Mouse (Mus musculus) limb, embryonic 13.5 days (tissue): ENCODE measurements around the gene Slc39a11. TPM values are rescaled to one million over a fixed set of nuclear protein-coding genes. Genes with fewer than 3 reads are reported as not detected.

ENCODE experiments used
- ATAC-seq: fragments of 200-750 bp; cut with Nextera tagmentation; 2 replicates; pipeline ENCODE4 v1.8.0; 2017; ENCODE audit warnings: low read depth, moderate number of reproducible peaks, moderate TSS enrichment; ENCODE audit not compliant: low FRiP score
- H3K27ac ChIP-seq: fragments of 300-500 bp; sonication (generic); 2 replicates; pipeline ENCODE4 v1.5.1; 2015; ENCODE audit warnings: inconsistent platforms, mild to moderate bottlenecking, moderate library complexity
- H3K27me3 ChIP-seq: fragments of 300-500 bp; sonication (generic); 2 replicates; pipeline ENCODE4 v1.6.1; 2015; ENCODE audit warnings: mild to moderate bottlenecking, inconsistent platforms
- H3K36me3 ChIP-seq: fragments of 300-500 bp; sonication (generic); 2 replicates; pipeline ENCODE4 v1.6.1; 2015; ENCODE audit warnings: inconsistent platforms, mild to moderate bottlenecking, moderate library complexity
- H3K4me1 ChIP-seq: fragments of 300-500 bp; sonication (generic); 2 replicates; pipeline ENCODE4 v1.6.1; 2015; ENCODE audit warnings: inconsistent platforms
- H3K4me2 ChIP-seq: fragments of 300-500 bp; sonication (generic); replicated peaks from 2 replicates; pipeline ENCODE4 v1.6.1; 2015; ENCODE audit warnings: inconsistent platforms, mild to moderate bottlenecking, moderate library complexity
- H3K4me3 ChIP-seq: fragments of 300-500 bp; sonication (generic); 2 replicates; pipeline ENCODE4 v1.5.1; 2015; ENCODE audit warnings: moderate library complexity, mild to moderate bottlenecking, inconsistent platforms
- H3K9ac ChIP-seq: fragments of 300-500 bp; sonication (generic); 2 replicates; pipeline ENCODE4 v1.6.1; 2015; ENCODE audit warnings: mild to moderate bottlenecking, inconsistent platforms
- H3K9me3 ChIP-seq: fragments of 300-500 bp; sonication (generic); 2 replicates; pipeline ENCODE4 v1.6.1; 2016; ENCODE audit warnings: inconsistent platforms
- whole genome bisulfite sequencing: fragments of 180-500 bp; shearing (Covaris S2); methylation state at CpG from one replicate; pipeline ENCODE4 v1.1.7; 2015; 5-methylcytosine and 5-hydroxymethylcytosine counted together
- polyA plus RNA-seq: library from polyadenylated mRNA; unstranded; fragments of >200 nt; fragmentation: Nextera tagmentation; extraction: Ambion mirVana; gene quantifications from 2 replicates; pipeline ENCODE4 v1.2.1, GENCODE M21; 2015

The Slc39a11 gene
- polyA plus RNA-seq, 1 experiment from 2014 or later, result 26.4 TPM

DNA sequence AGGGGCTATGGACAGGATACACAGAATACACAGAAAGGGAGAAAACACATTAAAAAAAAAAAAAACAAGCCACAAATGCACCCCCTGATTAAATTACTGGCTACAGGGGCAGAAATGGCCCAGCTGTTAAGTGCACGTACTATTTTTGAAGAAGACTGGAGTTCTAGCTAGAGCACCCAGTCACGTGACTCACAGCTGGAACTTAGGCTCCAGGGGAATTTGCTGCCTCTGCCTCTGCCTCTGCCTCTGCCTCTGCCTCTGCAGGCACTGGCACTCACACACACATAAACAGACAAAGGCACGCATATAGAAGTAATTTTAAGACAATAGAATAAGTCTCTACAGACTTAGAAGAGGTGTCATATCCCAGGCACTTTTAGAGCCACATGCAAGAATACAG, 224.4 kb downstream of the Slc39a11 start:
- Histone ChIP-seq H3K27ac (no peak overlapping the region), H3K4me2 (no peak overlapping the region), H3K4me1 (peaks cover 14% of the 10 kb centered on the region), H3K36me3 (no peaks in the 10 kb centered on the region), H3K27me3 (no peaks in the 10 kb centered on the region), H3K9me3 (no peaks in the 10 kb centered on the region), H3K9ac (no peak overlapping the region), H3K4me3 (no peak overlapping the region)
- no peak for ATAC-seq
- WGBS, result 47% methylated on average over 3 of the region's 3 CpGs

DNA sequence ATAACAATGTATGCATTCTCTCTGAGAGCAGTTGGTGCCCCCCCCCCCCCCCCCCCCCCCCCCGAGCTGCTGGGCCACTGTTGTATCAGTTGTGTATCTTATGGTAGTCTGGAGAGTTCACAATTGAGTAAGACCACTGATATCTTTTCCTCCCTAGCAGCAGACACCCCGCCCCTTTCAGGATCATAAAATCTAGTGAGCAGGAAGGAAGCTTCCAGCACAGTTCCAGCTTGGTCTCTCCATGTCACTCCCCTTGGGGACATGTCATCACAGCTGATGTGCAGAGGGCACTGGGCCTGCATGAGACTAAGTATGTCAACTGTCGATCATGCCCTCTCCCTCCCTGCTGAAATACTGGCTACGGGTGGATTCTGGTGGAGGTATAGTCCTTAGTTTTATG, 225.1 kb downstream of the Slc39a11 start:
- Histone ChIP-seq H3K9ac (no peak overlapping the region), H3K4me2 (no peak overlapping the region), H3K27ac (no peak overlapping the region), H3K9me3 (no peaks in the 10 kb centered on the region), H3K4me3 (no peak overlapping the region), H3K27me3 (no peaks in the 10 kb centered on the region), H3K36me3 (no peaks in the 10 kb centered on the region), H3K4me1 (peaks cover 14% of the 10 kb centered on the region)
- WGBS, result 87% methylated on average over 3 of the region's 4 CpGs
- ATAC-seq, result no peak

- Histone ChIP-seq H3K4me2 (no peak overlapping the region), H3K4me3 (no peak overlapping the region), H3K27ac (no peak overlapping the region), H3K9me3 (0 out of 2 replicates have a peak, but pooled peaks cover 3% of the 10 kb centered on the region), H3K9ac (no peak overlapping the region), H3K36me3 (no peaks in the 10 kb centered on the region), H3K27me3 (no peaks in the 10 kb centered on the region), H3K4me1 (peaks cover 14% of the 10 kb centered on the region)
- 92% methylated on average over 7 of the region's 7 CpGs for WGBS
- no peak for ATAC-seq
Observed at GRCm38 (mm10) chr11:113422598-113422997, 227.3 kb downstream of the Slc39a11 start.

GRCm38 (mm10) chr11:113418921-113419655, 230.8 kb downstream of the Slc39a11 start:
- Histone ChIP-seq H3K4me2 (no peak overlapping the region), H3K27me3 (no peaks in the 10 kb centered on the region), H3K9ac (no peak overlapping the region), H3K4me1 (no peaks in the 10 kb centered on the region), H3K36me3 (no peaks in the 10 kb centered on the region), H3K9me3 (0 out of 2 replicates have a peak, but pooled peaks cover 3% of the 10 kb centered on the region), H3K4me3 (no peak overlapping the region), H3K27ac (no peak overlapping the region)
- no peak for ATAC-seq
- 72% methylated on average over 15 of the region's 15 CpGs for WGBS

DNA sequence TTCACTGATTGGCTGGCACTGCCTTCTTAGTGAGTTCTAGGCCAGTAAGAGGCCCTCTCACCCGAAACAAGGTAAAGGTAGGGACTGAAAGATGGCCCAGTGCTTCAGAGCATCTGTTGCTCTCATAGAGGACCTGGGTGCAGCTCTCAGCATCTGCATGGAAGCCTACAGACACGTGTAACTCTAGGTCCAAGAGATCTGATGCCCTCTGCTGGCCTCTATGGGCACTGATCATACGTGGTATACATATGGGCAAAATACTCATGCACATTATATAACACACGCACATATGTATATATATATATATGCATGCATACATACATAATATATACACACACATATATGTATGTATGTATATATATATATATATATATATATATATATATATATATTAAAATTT, 231.9 kb downstream of the Slc39a11 start:
- Histone ChIP-seq H3K27ac (no peak overlapping the region), H3K36me3 (no peaks in the 10 kb centered on the region), H3K4me2 (no peak overlapping the region), H3K9ac (no peak overlapping the region), H3K27me3 (no peaks in the 10 kb centered on the region), H3K4me1 (no peaks in the 10 kb centered on the region), H3K4me3 (no peak overlapping the region), H3K9me3 (0 out of 2 replicates have a peak, but pooled peaks cover 3% of the 10 kb centered on the region)
- 86% methylated on average over 4 of the region's 4 CpGs for WGBS
- ATAC-seq, result no peak

DNA sequence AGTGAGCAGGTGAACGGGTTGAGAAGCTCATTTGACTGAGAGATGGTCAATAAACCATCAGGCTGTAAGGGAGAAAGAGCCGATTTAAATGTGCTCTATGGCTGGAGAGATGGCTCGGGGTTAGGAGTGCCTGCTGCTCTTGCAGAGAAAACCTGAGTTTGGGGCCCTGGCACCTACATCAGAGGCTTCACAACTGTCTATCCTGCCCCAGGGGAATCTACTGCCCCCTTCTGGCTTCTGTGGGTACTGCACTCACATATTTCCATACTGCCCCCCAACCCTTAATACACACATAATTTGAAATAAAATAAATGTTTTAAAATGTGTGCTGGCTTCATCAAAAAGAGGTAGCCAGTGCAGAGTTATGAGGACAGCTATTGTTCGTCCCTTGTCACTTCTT, 237.3 kb downstream of the Slc39a11 start:
- H3K4me3 ChIP-seq, result no peak overlapping the region
- H3K4me1 ChIP-seq, result no peaks in the 10 kb centered on the region
- no peak overlapping the region for H3K9ac ChIP-seq
- H3K9me3 ChIP-seq, result no peaks in the 10 kb centered on the region
- no peak overlapping the region for H3K27ac ChIP-seq
- no peaks in the 10 kb centered on the region for H3K36me3 ChIP-seq
- H3K27me3 ChIP-seq, result no peaks in the 10 kb centered on the region
- 92% methylated on average over 4 of the region's 4 CpGs for WGBS
- H3K4me2 ChIP-seq, result no peak overlapping the region
- no peak for ATAC-seq

GRCm38 (mm10) chr11:113411798-113412197, 238.1 kb downstream of the Slc39a11 start:
- no peaks in the 10 kb centered on the region for H3K36me3 ChIP-seq
- H3K9me3 ChIP-seq, result no peaks in the 10 kb centered on the region
- no peak for ATAC-seq
- no peaks in the 10 kb centered on the region for H3K27me3 ChIP-seq
- H3K9ac ChIP-seq, result no peak overlapping the region
- no peak overlapping the region for H3K4me3 ChIP-seq
- WGBS, result 70% methylated on average over 10 of the region's 10 CpGs
- H3K4me1 ChIP-seq, result no peaks in the 10 kb centered on the region
- no peak overlapping the region for H3K4me2 ChIP-seq
- no peak overlapping the region for H3K27ac ChIP-seq

DNA sequence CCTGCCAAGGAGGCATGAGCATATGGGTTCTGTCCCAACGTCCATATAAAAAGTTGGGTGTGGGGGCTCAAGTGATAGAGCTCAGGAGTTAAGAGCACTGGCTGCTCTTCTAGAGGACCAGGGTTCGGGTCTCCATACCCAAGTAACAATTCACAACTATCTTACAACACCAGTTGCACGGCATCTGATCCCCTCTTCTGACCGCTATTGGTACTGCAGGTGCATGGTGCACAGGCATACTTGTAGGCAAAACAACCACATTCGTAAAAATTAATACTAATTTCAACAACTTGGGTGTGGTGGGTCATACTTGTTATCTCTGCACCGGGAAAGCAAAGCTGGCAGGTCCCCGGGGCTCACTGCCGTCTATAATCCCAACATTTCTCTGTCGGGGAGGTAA, 240.8 kb downstream of the Slc39a11 start:
- WGBS, result 92% methylated on average over 9 of the region's 9 CpGs

DNA sequence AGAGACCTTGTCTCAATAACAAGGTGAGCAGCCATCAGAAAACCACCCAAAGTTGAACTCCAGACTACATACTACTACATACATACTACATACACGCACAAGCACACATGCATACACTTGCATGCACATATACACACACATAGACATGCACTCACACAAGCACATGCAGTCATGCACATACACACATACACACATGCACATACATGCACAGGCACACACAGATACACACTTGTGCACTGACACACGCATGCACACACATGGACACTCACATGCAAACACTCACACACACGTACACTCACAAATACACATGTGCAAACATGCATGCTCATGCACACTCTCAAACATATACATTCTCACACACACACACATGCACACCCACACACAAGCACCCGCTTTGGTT, 242.4 kb downstream of the Slc39a11 start:
- Histone ChIP-seq H3K4me3 (no peak overlapping the region), H3K9ac (no peak overlapping the region), H3K27me3 (no peaks in the 10 kb centered on the region), H3K4me2 (no peak overlapping the region), H3K4me1 (no peaks in the 10 kb centered on the region), H3K36me3 (no peaks in the 10 kb centered on the region), H3K9me3 (no peaks in the 10 kb centered on the region), H3K27ac (no peak overlapping the region)
- WGBS, result 97% methylated on average over 4 of the region's 4 CpGs
- ATAC-seq, result no peak

More for the DNA sequence above, 240.8 kb downstream of the Slc39a11 start:
- no peak for ATAC-seq
- Histone ChIP-seq H3K4me1 (no peaks in the 10 kb centered on the region), H3K4me3 (no peak overlapping the region), H3K27ac (no peak overlapping the region), H3K36me3 (no peaks in the 10 kb centered on the region), H3K27me3 (no peaks in the 10 kb centered on the region), H3K4me2 (no peak overlapping the region), H3K9ac (no peak overlapping the region), H3K9me3 (no peaks in the 10 kb centered on the region)

DNA sequence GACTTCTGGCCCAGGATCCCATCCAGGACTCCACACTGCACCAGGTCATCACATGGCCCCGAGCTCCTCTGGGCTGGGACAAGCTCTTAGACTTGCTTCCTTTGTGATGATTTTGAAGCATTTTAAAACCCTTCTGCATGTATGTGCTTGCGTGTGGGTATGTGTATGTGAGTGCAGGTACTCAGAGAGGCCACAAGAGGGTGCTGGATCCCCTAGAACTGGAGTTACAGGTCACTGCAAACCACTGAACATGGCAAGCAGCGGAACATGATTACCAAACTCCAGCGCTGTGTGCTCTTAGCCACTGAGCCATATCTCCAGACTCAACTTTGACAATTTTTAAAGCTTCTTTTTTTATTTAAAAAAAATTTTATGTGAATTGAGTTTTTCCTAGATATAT, 249.0 kb downstream of the Slc39a11 start:
- no peak overlapping the region for H3K9ac ChIP-seq
- 0 out of 2 replicates have a peak, but pooled peaks cover 3% of the 10 kb centered on the region for H3K4me1 ChIP-seq
- peaks cover 16% of the 10 kb centered on the region; the same call in 1 of the 2 replicates for H3K9me3 ChIP-seq
- ATAC-seq, result no peak
- no peak overlapping the region for H3K27ac ChIP-seq
- no peak overlapping the region for H3K4me2 ChIP-seq
- no peaks in the 10 kb centered on the region for H3K27me3 ChIP-seq
- H3K36me3 ChIP-seq, result no peaks in the 10 kb centered on the region
- 93% methylated on average over 4 of the region's 4 CpGs for WGBS
- no peak overlapping the region for H3K4me3 ChIP-seq

GRCm38 (mm10) chr11:113399601-113400000, 250.3 kb downstream of the Slc39a11 start:
- Histone ChIP-seq H3K4me2 (no peak overlapping the region), H3K9ac (no peak overlapping the region), H3K27me3 (no peaks in the 10 kb centered on the region), H3K9me3 (peaks cover 16% of the 10 kb centered on the region; the same call in 1 of the 2 replicates), H3K4me3 (no peak overlapping the region), H3K36me3 (no peaks in the 10 kb centered on the region), H3K27ac (no peak overlapping the region), H3K4me1 (0 out of 2 replicates have a peak, but pooled peaks cover 3% of the 10 kb centered on the region)
- no peak for ATAC-seq
- WGBS, result 82% methylated on average over 11 of the region's 11 CpGs

DNA sequence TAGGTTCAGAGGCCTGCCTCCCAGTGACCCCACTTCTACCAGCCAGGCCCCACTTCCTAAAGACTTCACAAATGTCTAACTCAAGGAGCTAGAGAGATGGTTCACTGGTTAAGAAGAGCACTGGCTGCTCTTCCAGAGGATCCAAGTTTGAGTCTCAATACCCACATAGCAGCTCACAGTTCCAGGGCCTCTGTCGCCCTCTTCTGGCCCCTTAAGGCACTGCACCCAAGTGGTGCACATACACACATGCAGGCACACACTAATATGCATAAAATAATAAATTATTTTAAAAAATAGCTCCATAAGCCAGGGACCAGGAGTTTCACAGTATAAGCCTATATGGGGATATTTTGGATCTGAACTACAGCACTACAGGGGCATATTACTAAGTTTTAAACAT, 252.5 kb downstream of the Slc39a11 start:
- Histone ChIP-seq H3K9ac (no peak overlapping the region), H3K4me1 (peaks cover 14% of the 10 kb centered on the region), H3K4me2 (no peak overlapping the region), H3K4me3 (no peak overlapping the region), H3K27ac (no peak overlapping the region), H3K36me3 (no peaks in the 10 kb centered on the region), H3K9me3 (peaks cover 16% of the 10 kb centered on the region; the same call in 1 of the 2 replicates), H3K27me3 (no peaks in the 10 kb centered on the region)
- no peak for ATAC-seq
- WGBS, result 74% methylated on average over 1 of the region's 1 CpGs
